Mouse (Mus musculus) heart, embryonic 10.5 days (tissue): ENCODE results near the gene Tceanc2. TPM values are rescaled to one million over a fixed set of nuclear protein-coding genes. Genes with fewer than 3 reads are reported as not detected.

Source experiments
- DNase-seq: peaks from one replicate; pipeline ENCODE4 v3.0.0-alpha.2; 2017; ENCODE audit warnings: low spot score
- H3K27ac ChIP-seq: fragments of 300-500 bp; sonication (generic); 2 replicates; pipeline ENCODE4 v1.5.1; 2016; ENCODE audit warnings: mild to moderate bottlenecking
- H3K27me3 ChIP-seq: fragments of 300-500 bp; sonication (generic); 2 replicates; pipeline ENCODE4 v1.6.1; 2016; ENCODE audit warnings: mild to moderate bottlenecking; ENCODE audit not compliant: poor library complexity, insufficient read depth, severe bottlenecking
- H3K36me3 ChIP-seq: fragments of 300-500 bp; sonication (generic); 2 replicates; pipeline ENCODE4 v1.6.1; 2016; ENCODE audit warnings: mild to moderate bottlenecking, moderate library complexity
- H3K4me1 ChIP-seq: fragments of 300-500 bp; sonication (generic); 2 replicates; pipeline ENCODE4 v1.6.1; 2016; ENCODE audit warnings: mild to moderate bottlenecking
- H3K4me3 ChIP-seq: fragments of 300-500 bp; sonication (generic); 2 replicates; pipeline ENCODE4 v1.5.1; 2016; ENCODE audit warnings: mild to moderate bottlenecking, moderate library complexity
- H3K9me3 ChIP-seq: fragments of 300-500 bp; sonication (generic); 2 replicates; pipeline ENCODE4 v1.6.1; 2016; ENCODE audit warnings: mild to moderate bottlenecking, moderate library complexity
- WGBS: fragments of 180-500 bp; shearing (Covaris S2); methylation state at CpG from one replicate; pipeline ENCODE4 v1.1.7; 2016; 5-methylcytosine and 5-hydroxymethylcytosine counted together
- polyA plus RNA-seq: library from polyadenylated mRNA; unstranded; fragments of >200 nt; fragmentation: Nextera tagmentation; extraction: Ambion mirVana; gene quantifications from 2 replicates; pipeline ENCODE4 v1.2.1, GENCODE M21; 2016

Tceanc2 gene
- polyA plus RNA-seq, 1 experiment from 2014 or later: 17.8 TPM

DNA sequence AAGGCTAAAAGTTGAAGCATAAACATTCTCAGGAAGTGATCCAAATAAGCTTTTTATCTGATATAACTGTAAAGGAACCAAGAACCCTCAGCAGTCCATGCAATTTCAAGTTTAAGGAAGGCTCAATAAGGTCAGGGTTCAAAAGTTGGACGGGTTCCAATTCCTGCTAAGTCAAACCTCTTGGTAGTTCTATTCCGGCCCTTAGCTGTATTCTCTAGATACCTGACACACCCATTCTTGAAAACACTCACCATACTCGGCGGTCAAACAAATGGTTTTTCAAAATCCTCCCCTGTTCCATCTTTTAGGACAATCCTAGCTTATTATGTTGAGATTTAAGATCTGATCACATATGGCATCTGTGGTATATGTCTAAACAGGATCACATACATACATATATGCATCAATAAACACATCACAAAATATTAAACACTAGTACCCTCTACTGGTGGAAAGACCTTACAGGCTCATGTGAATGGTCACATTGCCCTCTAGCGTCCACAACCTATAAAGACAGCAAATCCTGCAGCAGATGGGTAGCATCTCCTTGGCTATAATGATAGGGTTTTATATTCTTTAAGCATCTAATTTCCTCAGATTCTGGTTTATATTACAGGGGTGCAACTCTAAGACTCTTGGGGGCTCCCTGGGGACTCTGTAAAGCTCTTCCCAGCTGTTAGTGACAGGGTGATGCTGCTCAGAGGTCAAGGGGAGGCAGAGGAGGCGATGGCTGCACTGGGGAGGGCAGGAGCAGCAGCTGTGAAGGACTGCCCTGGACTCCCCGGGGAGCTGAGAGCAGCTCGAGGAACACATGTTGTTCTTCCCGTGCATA, 14.9 kb downstream of the Tceanc2 start:
- no peak overlapping the region for H3K27ac ChIP-seq
- H3K9me3 ChIP-seq: no peaks in the 10 kb centered on the region
- H3K36me3 ChIP-seq: peaks cover 38% of the 10 kb centered on the region
- H3K27me3 ChIP-seq: no peaks in the 10 kb centered on the region
- no peaks in the 10 kb centered on the region; the same call in 1 of the 2 replicates for H3K4me1 ChIP-seq
- peak; percentile 79 for DNase-seq
- 45% methylated on average over 9 of the region's 9 CpGs for WGBS
- no peak overlapping the region for H3K4me3 ChIP-seq

DNA sequence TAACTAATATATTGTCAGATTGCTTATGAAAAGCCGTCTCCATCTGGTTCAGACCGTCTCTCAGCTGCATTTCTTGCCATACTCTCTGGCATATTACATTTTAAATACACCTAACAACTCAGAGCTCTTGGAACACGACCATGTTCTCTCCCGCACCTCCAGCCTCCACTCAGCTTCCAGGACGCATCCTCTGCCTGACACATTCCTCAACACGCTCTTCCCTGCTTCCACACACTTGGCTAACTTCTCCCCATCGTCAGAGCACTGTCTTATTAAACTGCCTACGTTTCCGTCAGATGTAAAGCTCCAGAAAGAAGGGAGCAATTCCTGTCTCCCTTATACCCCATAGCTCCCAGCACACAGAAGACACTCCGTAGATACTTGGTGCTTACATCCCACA, 15.6 kb downstream of the Tceanc2 start:
- Histone ChIP-seq H3K27me3 (no peaks in the 10 kb centered on the region), H3K36me3 (peaks cover 44% of the 10 kb centered on the region), H3K4me1 (no peaks in the 10 kb centered on the region; the same call in 1 of the 2 replicates), H3K9me3 (no peaks in the 10 kb centered on the region), H3K4me3 (no peak overlapping the region), H3K27ac (no peak overlapping the region)
- no peak for DNase-seq
- WGBS: 86% methylated on average over 10 of the region's 10 CpGs

DNA sequence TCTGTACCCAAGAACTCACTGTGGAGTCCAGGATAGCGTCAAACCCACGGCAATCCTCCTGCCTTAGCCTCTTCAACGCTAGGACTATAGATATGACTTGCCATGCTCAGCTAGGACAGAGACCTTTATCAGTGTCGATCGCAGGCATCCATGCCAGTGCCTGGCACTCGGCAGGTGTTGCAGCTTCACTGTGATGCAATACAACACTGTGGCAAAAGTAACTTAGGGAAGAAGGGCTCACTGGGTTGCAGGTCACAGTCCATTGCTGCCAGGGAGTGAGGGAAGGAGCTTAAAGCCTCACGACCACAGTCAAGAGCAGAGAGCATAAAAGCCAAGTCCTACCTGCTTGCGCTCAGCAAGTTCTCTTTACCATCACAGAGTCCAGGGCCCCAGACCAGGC, 18.7 kb downstream of the Tceanc2 start:
- Histone ChIP-seq H3K27ac (no peak overlapping the region), H3K4me1 (peaks cover 8% of the 10 kb centered on the region; the same call in 1 of the 2 replicates), H3K9me3 (no peaks in the 10 kb centered on the region), H3K36me3 (peaks cover 37% of the 10 kb centered on the region), H3K4me3 (no peak overlapping the region), H3K27me3 (no peaks in the 10 kb centered on the region)
- 86% methylated on average over 8 of the region's 8 CpGs for WGBS
- DNase-seq: no peak

DNA sequence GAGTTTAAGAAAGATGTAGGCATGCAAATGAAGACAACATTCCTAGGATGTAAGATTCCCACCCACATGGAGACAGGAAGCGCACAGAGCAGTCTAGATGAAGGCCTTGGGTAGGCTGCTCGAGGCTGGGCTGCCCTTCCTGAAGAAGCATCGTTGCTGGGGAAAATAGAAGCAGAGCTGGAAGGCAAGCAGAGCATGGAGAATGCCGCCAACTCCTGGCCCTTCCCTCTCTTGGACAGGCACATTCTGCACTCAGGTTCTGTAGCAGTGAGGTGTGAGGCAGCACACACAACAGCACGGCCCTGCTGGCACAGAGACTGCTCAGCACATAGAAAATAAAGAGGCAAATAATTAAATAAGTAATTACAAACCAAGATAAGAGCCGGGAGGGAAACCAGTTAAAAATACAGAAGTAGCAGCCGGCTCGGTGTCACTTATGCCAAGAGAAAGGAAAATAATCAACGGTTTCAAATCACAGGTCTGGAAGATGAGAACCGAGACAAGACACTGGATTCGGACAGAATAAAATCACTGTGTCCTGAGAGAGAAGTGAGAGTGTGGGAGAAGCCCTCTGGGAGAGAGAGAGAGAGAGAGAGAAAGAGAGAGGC, 19.6 kb downstream of the Tceanc2 start:
- Histone ChIP-seq H3K36me3 (peaks cover 35% of the 10 kb centered on the region), H3K4me3 (no peak overlapping the region), H3K27ac (no peak overlapping the region), H3K4me1 (peaks cover 8% of the 10 kb centered on the region; the same call in 1 of the 2 replicates), H3K27me3 (no peaks in the 10 kb centered on the region), H3K9me3 (no peaks in the 10 kb centered on the region)
- WGBS: 85% methylated on average over 11 of the region's 11 CpGs
- no peak for DNase-seq

DNA sequence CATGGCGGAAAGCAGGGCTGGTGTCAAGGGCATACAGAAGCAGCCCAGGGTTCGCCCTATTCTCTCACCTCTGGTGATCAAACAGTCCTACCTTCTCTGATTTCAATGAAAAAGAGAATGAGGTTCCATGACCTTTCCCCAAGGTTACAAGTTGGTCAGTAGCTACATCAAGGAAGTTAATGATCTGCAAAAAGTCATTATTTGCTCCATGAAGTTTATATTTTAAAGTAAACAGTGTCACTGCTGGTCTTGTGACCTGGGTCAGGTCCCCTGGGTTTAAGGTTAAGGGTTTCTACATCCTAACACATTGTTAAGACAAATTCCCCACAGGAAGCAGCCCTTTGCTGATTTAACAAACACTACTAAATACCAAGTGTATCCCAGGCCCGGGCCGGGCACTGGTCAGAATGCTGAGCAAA, 21.9 kb downstream of the Tceanc2 start:
- Histone ChIP-seq H3K27me3 (no peaks in the 10 kb centered on the region), H3K36me3 (peaks cover 35% of the 10 kb centered on the region), H3K9me3 (no peaks in the 10 kb centered on the region), H3K27ac (no peak overlapping the region), H3K4me1 (peaks cover 8% of the 10 kb centered on the region; the same call in 1 of the 2 replicates), H3K4me3 (no peak overlapping the region)
- 79% methylated on average over 4 of the region's 4 CpGs for WGBS
- DNase-seq: no peak

DNA sequence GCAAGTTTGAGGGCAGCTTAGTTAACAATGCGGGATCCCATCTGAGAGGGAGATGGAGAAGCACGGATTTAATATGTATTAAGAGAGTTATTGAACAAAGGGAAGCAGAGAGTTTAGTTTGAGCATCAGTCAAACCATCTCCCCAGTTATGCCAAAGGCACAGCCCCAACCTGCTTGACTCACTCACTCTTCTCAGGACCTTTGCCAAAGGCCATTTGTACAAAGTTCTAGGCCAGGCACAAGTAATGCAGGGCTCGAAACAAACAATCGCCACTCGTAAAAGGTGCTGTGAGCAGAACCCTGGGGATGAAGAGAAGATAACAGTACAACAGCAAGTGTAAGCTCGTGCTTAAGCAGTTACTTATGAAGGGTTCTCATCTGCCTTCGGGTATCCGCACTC, 26.3 kb downstream of the Tceanc2 start:
- peaks cover 20% of the 10 kb centered on the region for H3K36me3 ChIP-seq
- peaks cover 18% of the 10 kb centered on the region; the same call in 1 of the 2 replicates for H3K4me1 ChIP-seq
- 90% methylated on average over 8 of the region's 8 CpGs for WGBS
- DNase-seq: no peak
- no peak overlapping the region for H3K27ac ChIP-seq
- no peaks in the 10 kb centered on the region for H3K9me3 ChIP-seq
- no peak overlapping the region for H3K4me3 ChIP-seq
- no peaks in the 10 kb centered on the region for H3K27me3 ChIP-seq

DNA sequence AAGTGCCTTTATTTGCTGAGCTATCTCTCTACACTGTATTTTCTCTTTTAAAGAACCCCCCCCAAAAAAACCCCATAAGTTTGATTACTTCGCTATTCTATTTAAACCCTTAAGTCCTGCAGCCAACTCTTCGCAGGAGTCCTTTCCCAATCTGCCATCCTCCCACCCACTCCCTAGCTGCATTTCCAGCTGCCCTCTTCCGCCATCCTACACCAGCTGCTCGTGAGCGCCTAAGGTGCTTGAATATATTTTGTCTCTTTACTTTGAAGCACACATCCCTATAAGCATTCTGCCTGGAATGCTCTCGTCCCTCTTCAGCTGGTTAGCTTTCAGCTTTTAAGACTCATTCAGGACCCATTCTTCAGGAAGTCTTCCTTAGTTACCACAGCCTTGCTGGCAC, 27.9 kb downstream of the Tceanc2 start:
- no peak overlapping the region for H3K4me3 ChIP-seq
- peaks cover 31% of the 10 kb centered on the region for H3K36me3 ChIP-seq
- H3K27ac ChIP-seq: no peak overlapping the region
- no peaks in the 10 kb centered on the region for H3K27me3 ChIP-seq
- no peaks in the 10 kb centered on the region for H3K9me3 ChIP-seq
- H3K4me1 ChIP-seq: peaks cover 12% of the 10 kb centered on the region; the same call in 1 of the 2 replicates
- DNase-seq: no peak
- 86% methylated on average over 6 of the region's 6 CpGs for WGBS

DNA sequence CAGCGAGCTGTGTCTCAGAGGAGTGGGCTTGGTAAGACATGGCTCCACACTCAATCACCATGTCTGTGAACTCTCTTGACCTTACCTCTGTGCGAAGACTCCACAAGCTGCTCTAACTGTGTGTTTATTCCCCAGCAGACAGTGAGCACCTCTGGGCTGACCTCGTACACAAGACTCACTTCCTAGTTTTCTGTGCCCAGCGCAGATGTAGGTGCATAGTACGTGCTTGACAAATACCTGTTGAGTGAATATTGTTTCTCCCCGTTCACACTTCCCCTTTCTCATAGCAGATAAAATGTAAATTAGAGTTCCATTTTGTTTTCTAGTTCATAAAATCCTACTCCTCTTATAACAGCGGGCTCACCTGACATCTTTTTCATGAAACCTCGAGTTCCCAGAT, 35.4 kb downstream of the Tceanc2 start:
- H3K9me3 ChIP-seq: no peaks in the 10 kb centered on the region
- H3K36me3 ChIP-seq: peaks cover 32% of the 10 kb centered on the region
- H3K27ac ChIP-seq: no peak overlapping the region
- H3K4me3 ChIP-seq: no peak overlapping the region
- WGBS: 86% methylated on average over 8 of the region's 8 CpGs
- H3K27me3 ChIP-seq: peaks cover 1% of the 10 kb centered on the region; the same call in 1 of the 2 replicates
- peaks cover 46% of the 10 kb centered on the region for H3K4me1 ChIP-seq
- DNase-seq: no peak

DNA sequence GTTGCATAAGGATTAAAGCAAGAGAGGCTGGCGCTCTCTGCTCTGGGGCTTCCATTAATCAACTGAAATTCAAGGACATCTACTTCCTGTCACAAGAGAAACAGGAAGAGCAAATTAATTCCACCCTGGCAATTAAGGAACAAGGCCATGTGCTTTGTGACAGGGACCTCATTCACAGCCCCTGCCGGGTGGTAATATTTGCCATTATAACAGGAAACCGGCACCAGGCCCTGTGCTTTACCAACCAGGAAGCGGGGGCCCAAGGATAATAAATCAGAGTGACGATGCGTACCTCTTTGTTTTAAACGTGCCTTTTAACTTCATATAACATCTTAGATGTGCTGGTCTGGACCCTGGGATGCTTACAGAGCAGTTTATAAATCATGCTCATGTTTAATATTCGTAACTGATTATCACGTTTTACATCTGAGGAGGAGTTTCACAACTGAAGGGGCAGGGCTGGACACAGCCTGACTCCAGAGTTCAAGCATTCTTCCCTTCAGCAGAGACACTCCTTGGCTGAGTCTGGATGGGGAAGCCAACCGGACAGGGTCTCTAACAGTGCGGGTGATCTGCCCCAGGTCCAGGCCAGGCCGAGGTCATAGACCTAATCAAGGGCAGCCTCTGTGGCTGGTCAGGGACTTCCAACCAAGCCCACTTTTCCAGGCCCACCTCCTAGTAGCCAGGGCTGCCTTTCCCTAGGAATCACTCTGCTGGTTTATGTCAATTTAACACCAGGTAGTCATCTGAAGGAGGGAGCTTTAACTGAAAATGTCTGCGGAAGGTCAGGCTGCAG, 38.9 kb downstream of the Tceanc2 start:
- no peak overlapping the region for H3K4me3 ChIP-seq
- H3K27ac ChIP-seq: peak overlapping the region; percentile 74
- no peaks in the 10 kb centered on the region for H3K9me3 ChIP-seq
- H3K4me1 ChIP-seq: peaks cover 76% of the 10 kb centered on the region
- WGBS: 54% methylated on average over 13 of the region's 13 CpGs
- peaks cover 10% of the 10 kb centered on the region; the same call in 1 of the 2 replicates for H3K36me3 ChIP-seq
- H3K27me3 ChIP-seq: peaks cover 15% of the 10 kb centered on the region; the same call in 1 of the 2 replicates
- no peak for DNase-seq

DNA sequence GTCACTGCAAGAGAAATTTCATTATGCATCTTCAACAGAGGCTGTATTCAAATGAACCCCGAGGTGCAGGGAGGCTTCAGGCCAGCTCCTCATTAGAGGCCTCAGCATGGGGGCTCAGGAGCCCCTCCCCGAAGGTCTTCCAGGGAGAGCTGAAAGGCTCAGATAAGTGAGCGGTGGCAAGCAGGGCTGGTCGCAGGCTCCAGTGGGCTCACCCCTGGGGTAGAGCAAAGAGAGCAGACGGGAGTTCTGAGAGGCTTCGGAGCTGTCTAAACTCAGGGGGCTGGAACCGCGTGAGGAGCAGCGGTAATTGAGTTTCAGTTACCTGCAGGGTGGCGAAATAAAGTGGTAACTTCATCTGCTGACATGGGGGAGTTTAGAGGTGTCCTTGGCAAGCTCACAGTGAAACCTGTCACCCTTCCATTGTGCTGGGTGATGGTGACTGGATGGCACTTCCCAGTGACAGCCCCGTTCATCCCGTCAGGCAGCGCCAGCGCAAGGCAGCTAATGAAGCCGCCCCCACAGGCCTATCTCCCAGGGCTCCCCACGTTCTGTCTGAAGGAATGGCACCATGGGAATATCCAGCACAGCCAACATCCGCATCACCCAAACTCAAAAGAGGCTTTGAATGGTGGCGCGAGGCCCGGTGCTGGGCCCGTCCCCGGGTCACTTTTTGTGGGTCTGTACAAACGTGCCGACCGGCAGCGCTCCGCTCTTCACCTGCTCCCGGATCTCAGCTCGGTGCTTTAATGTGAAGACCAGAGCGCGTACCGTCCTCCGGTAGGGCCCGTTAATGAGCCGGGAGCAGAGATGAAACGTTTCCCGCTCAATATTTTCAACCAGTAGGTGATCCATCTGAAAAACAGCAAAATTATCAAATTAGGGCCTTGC, 39.7 kb downstream of the Tceanc2 start:
- Histone ChIP-seq H3K36me3 (peaks cover 10% of the 10 kb centered on the region; the same call in 1 of the 2 replicates), H3K27me3 (peaks cover 15% of the 10 kb centered on the region; the same call in 1 of the 2 replicates), H3K4me3 (0 out of 2 replicates have a peak overlapping the region, but pooled peaks have one; percentile 5), H3K4me1 (peaks cover 73% of the 10 kb centered on the region), H3K9me3 (no peaks in the 10 kb centered on the region), H3K27ac (peak overlapping the region; percentile 37; the same call in 1 of the 2 replicates)
- DNase-seq: no peak
- WGBS: 37% methylated on average over 37 of the region's 37 CpGs

DNA sequence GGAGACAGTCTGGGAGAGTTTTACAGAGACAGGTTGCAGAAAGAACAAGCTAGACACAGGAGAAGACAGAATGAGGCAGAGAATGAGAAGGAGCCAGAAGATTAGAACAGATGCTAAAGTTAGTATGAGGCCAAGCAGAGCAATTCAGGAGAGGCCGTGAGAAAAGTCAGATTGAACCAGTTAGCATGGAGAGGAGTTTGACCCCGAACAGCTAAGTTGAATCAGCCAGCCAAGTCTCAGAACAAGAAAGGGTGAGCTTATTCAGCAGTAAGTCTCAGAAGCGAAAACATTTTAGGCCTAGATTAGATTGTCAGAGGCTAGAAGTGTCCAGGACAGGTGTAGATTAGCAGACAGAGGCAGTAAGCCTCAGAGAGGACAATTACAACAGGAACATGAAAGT, 42.4 kb downstream of the Tceanc2 start:
- Histone ChIP-seq H3K36me3 (no peaks in the 10 kb centered on the region), H3K4me3 (no peak overlapping the region), H3K4me1 (peaks cover 65% of the 10 kb centered on the region), H3K27ac (0 out of 2 replicates have a peak overlapping the region, but pooled peaks have one; percentile 47), H3K9me3 (no peaks in the 10 kb centered on the region), H3K27me3 (peaks cover 21% of the 10 kb centered on the region; the same call in 1 of the 2 replicates)
- no peak for DNase-seq
- 26% methylated on average over 3 of the region's 3 CpGs for WGBS

DNA sequence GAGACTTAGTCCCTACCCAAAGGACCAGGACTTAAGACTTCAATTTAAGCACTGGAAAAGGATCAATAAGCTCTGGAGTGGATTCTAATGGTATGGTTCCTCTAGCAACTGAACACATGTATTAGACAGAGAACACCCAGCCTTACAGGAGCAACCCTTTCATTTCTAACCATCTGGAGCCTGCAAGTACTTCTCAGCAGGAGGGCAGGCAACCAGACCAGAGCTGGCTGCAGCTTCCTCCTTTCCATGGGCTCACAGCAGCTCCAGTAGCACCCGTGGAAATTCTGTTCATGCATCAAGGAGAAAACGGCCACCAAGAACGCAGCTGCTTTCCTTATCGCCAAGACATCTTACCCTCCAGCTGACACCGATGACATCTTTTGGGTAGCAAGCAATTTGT, 43.3 kb downstream of the Tceanc2 start:
- no peak for DNase-seq
- no peaks in the 10 kb centered on the region for H3K36me3 ChIP-seq
- H3K4me1 ChIP-seq: peaks cover 67% of the 10 kb centered on the region
- H3K9me3 ChIP-seq: no peaks in the 10 kb centered on the region
- no peak overlapping the region for H3K4me3 ChIP-seq
- no peak overlapping the region for H3K27ac ChIP-seq
- H3K27me3 ChIP-seq: peaks cover 21% of the 10 kb centered on the region
- 70% methylated on average over 5 of the region's 5 CpGs for WGBS
